Mouse (Mus musculus): Measurements from ENCODE around the gene Kcnd3.
A peak's percentile ranks its signal among the peaks of the same experiment; 100 is the strongest.

Kcnd3 gene

DNA sequence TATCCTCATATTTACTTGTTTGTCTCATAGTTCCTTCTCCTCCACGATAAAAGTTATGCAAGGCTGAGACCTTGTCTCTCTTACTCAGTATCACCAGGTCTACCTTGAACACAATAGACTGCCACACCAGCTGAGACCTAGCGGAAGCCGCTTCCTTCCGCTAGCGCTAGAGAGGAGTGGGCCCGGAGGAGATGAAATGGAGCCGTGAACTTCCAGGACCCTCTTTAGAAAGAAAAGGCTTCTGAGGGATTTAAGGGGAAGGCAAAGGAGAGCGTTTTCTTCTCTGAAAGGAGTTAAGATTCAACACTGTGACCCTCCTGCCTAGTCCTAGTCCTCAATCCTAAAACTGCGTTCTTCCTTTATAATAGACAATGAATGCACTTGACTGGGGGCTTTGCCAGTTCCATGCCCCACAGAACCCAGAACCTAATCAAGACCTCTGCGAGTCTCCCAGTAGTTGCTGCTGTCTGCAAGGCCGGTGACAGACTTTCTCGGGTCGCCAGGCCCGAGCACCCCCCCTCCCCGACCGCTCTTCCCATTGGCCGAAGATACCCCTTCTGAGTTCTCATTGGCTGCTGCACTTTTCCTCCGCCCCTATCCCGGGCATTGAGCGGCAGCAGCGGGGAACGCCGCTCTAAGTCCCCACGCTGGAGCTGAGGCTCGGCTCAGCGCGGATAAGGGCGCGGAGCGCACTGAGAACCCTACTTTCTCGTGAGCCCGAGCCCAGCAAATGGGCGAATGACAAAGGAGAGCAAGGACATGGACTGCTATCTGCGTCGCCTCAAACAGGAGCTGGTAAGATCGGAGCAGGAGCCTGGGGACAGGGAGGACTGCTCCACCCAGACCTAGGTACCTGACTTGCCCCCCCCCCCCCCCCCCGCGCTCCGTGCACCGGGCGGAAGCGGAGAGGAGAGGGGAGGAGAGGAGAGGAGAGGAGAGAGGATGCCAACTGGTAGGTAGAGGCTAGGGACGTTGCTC, 252.2 kb downstream of the Kcnd3 start, which contains the start of gene Inka2:
Inka2 (plus strand) TSS at position 569 of the 978 bp plus-strand sequence.
- peak; percentile 77 for DNase-seq

DNA sequence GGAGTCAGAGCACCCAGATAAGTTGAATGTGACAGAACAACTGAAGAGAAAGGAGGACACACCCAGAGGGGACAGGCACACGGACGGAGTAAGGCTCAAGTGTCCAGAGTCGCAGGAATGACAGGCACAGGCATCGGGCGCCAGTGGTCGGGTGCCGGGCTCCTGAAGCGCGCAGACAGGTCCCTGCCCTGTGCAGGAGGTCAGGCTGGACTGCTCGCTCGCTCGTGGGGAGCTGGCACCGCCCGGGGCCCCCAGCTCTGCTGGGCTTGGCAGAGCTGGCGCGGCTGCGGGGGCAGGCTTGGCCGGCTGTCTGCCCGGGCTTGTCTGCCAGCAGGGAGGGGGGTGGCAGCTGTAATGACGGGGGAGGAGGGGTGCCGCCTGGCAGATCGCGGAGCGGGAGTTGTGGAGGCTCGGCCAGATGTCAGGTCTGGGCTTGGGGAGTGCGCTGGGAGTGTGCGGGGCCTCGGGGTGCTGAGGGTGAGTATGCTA, 253.0 kb downstream of the Kcnd3 start:
- DNase-seq, result peak; percentile 86

DNA sequence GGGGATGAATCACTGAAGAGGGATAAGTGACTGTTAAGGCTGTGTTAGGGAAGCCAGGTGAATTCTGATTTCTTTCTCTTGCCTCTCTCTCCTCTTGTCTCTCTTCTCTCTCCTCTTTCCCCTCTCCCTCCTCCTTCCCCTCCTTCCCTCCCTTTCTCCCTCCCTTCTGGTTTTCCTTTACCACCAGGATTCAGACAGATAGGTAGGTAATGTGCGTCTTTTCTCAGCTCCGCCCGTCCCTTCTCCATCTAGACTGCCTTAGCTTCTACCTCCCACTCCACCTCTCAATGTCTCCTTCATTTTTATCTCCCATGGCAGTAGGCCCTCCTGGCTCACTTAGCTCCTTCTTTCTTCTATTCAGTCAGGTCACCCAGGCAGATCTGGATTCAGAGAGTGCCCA, 253.4 kb downstream of the Kcnd3 start:
- DNase-seq, result no peak

- DNase-seq, result peak; percentile 37
Measured at GRCm38 (mm10) chr3:105706366-105707020, 254.4 kb downstream of the Kcnd3 start.

- DNase-seq, result no peak
Measured at GRCm38 (mm10) chr3:105707590-105707989, 255.5 kb downstream of the Kcnd3 start.

DNA sequence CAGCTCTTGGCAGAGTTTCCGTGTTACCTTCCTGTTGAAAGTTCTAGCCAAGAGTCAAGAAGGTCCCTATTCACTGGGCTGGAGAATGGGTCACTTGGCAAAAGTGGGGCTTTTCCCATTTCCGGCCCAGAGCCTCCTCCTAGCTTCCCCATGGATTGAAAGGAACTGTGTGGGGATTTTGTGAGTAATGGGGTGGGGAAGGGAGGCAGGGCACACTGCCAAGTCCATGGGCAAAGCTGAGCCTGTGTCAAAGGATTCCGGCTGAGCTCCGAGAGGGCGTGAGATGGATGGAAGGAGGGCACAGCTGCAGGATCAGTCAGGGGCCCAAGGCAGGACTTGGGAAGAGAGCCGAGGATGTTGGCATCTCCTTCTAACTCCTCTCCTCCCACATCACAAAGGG, 258.1 kb downstream of the Kcnd3 start:
- DNase-seq, result peak; percentile 58

DNA sequence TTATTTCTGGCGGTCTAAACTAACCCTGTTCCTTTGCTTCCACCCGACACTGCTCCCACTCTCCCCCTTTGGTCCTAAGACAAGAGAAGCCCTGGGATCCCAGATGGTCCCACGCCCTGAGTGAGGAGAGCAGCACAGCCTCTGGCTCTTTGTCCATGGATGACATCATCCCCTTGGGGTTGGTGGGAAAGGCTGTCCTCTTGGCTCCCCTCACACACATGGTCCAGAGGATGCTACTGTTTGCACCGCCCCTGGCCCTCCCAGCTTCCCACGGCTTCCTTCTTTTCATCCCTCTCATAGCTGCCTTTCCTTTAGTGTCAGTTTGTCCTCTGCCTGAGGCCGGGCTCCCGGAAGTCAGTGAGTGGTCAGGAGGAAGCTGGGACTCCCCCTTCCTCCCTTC, 259.6 kb downstream of the Kcnd3 start:
- no peak for DNase-seq

DNA sequence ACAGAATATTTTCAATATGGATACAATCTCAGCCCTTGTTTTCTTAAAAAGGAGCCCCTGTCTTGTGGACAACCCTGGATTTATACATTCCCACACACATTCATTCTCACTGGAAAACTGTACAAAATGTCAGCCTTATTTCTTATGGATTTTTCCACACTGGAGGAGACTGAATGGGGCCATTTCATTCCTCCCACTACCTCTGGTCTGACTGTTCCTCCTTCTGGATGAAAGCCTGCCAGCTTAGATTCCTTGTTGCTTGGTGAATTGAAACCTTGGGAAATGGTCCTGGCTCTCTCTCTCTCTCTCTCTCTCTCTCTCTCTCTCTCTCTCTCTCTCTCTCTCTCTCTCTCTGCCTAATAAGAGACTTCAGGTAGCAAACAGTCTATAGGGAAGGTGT, 260.7 kb downstream of the Kcnd3 start:
- no peak for DNase-seq

GRCm38 (mm10) chr3:105714091-105714819, 262.1 kb downstream of the Kcnd3 start:
- DNase-seq, result no peak

- no peak for DNase-seq
Measured at GRCm38 (mm10) chr3:105714820-105715167, 262.7 kb downstream of the Kcnd3 start.

DNA sequence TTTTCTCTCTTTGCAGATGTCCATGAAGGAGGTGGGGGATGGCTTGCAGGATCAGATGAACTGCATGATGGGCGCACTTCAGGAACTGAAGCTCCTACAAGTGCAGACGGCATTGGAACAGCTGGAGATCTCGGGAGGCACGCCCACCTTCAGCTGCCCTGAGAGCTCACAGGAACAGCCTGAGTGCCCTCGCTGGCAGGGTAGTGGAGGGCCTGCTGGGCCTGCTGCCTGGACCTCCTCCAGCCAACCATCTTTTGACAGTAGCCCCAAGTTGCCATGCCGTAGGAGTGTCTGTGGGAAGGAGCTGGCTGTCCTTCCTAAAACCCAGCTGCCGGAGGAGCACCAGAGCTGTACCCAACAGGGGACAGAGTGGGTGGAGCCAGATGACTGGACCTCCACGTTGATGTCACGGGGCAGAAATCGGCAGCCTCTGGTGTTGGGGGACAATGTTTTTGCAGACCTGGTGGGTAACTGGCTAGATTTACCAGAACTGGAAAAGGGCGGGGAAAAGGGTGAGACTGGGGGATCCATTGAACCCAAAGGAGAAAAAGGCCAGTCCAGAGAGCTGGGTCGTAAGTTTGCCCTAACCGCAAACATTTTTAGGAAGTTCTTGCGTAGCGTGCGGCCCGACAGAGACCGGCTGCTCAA, 264.3 kb downstream of the Kcnd3 start:
- no peak for DNase-seq

- DNase-seq, result no peak
Measured at GRCm38 (mm10) chr3:105717856-105718555, 265.9 kb downstream of the Kcnd3 start.

DNA sequence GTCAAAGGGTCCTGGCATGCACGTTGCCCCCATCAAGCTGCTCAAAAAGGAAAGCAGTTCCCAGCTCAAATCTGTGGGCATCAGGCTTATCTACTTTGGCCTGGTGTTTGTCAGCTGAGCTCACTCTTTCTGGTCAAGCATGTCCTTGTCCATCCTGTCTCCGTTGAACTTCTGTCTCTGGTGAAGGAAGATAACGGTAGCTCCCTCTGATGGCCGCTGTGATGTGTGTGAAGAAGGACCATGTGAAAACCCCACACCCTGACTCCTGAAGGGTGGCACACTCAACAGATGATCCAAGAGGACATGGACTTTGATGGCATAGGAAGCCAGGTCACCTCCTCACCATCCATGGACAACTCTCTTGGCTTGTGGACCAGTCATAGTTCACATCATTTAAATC, 266.6 kb downstream of the Kcnd3 start:
- DNase-seq, result no peak

DNA sequence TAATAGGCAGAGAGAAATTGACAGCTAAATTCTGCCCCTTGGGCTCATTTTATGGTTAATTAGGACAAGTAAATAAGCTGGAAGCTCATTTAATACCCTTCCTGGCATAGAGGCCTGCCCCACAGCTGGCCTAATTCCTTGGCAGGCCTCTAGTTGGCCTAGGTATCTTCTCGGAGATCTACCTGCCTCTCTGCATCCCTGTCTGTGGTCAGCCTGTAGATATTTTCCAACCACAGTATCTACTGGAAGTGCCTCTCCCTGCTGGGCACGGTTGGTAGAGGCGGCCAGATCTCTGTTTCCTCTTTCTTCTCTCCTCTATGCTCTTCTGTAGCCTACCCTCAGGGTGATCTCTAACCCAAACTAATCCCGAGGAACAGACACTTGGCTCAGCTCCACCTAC, 267.8 kb downstream of the Kcnd3 start:
- no peak for DNase-seq

- DNase-seq, result no peak
Measured at GRCm38 (mm10) chr3:105720514-105720913, 268.4 kb downstream of the Kcnd3 start.

- DNase-seq, result no peak
Measured at GRCm38 (mm10) chr3:105721681-105722201, 269.6 kb downstream of the Kcnd3 start.

GRCm38 (mm10) chr3:105722510-105722909, 270.4 kb downstream of the Kcnd3 start:
- no peak for DNase-seq
